Mouse (Mus musculus) lung, postnatal 0 days (tissue): ENCODE data around the gene Cdiptos. TPM values are rescaled to one million over a fixed set of nuclear protein-coding genes. Genes with fewer than 3 reads are reported as not detected.

Experiments used
- ATAC-seq: fragments of 200-750 bp; cut with Nextera tagmentation; 2 replicates; pipeline ENCODE4 v1.8.0; 2017; ENCODE audit warnings: moderate library complexity
- DNase-seq: peaks from one replicate; pipeline ENCODE4 v3.0.0-alpha.2; 2016; ENCODE audit warnings: low spot score
- H3K27ac ChIP-seq: fragments of 300-500 bp; sonication (generic); 2 replicates; pipeline ENCODE4 v1.5.1; 2014; ENCODE audit warnings: antibody characterized with exemption, mild to moderate bottlenecking, low read length, mixed read lengths
- H3K27me3 ChIP-seq: fragments of 300-500 bp; sonication (generic); replicated peaks from 2 replicates; pipeline ENCODE4 v1.6.1; 2014; ENCODE audit warnings: low read length, mixed read lengths; ENCODE audit not compliant: insufficient read depth
- H3K36me3 ChIP-seq: fragments of 300-500 bp; sonication (generic); 2 replicates; pipeline ENCODE4 v1.6.1; 2014; ENCODE audit warnings: low read length, mixed read lengths; ENCODE audit not compliant: insufficient read depth
- H3K4me1 ChIP-seq: fragments of 300-500 bp; sonication (generic); 2 replicates; pipeline ENCODE4 v1.6.1; 2014; ENCODE audit warnings: antibody characterized with exemption, low read depth, low read length, mixed read lengths; ENCODE audit not compliant: insufficient read depth
- H3K4me2 ChIP-seq: fragments of 300-500 bp; sonication (generic); replicated peaks from 2 replicates; pipeline ENCODE4 v1.6.1; 2014; ENCODE audit warnings: low read depth, mild to moderate bottlenecking, low read length, moderate library complexity, mixed read lengths
- H3K4me3 ChIP-seq: fragments of 300-500 bp; sonication (generic); 2 replicates; pipeline ENCODE4 v1.5.1; 2014; ENCODE audit warnings: low read depth, low read length
- H3K9ac ChIP-seq: fragments of 300-500 bp; sonication (generic); replicated peaks from 2 replicates; pipeline ENCODE4 v1.6.1; 2014; ENCODE audit warnings: low read depth, mild to moderate bottlenecking
- H3K9me3 ChIP-seq: fragments of 300-500 bp; sonication (generic); 2 replicates; pipeline ENCODE4 v1.6.1; 2016; ENCODE audit warnings: low read length, mixed read lengths
- CTCF ChIP-seq: IDR thresholded peaks from 2 replicates; pipeline ENCODE4 v1.5.1; 2016; ENCODE audit warnings: antibody characterized with exemption, mild to moderate bottlenecking
- EP300 ChIP-seq: IDR thresholded peaks from 2 replicates; pipeline ENCODE4 v1.6.1; 2016; ENCODE audit warnings: antibody characterized with exemption, mild to moderate bottlenecking, control low read depth
- WGBS: fragments of 180-500 bp; shearing (Covaris S2); extraction: QIAGEN DNeasy Blood & Tissue Kit; methylation state at CpG from one replicate; pipeline ENCODE4 v1.1.7; 2014; 5-methylcytosine and 5-hydroxymethylcytosine counted together
- polyA plus RNA-seq: library from polyadenylated mRNA; unstranded; fragments of >200 nt; fragmentation: Nextera tagmentation; extraction: Ambion mirVana; gene quantifications from 2 replicates; pipeline ENCODE4 v1.2.1, GENCODE M21; 2015

Gene Cdiptos
- polyA plus RNA-seq, 1 experiment from 2014 or later: 3.3 TPM

GRCm38 (mm10) chr7:127021563-127022527 is 45.9 kb upstream of the Cdiptos start:
- DNase-seq (no peak), ATAC-seq (no peak)
- no peaks in the 10 kb centered on the region; the same call in 1 of the 2 replicates for H3K36me3 ChIP-seq
- WGBS: 39% methylated on average over 4 of the region's 5 CpGs
- H3K4me3 ChIP-seq: peak overlapping the region; percentile 26; the same call in 1 of the 2 replicates
- H3K27me3 ChIP-seq: no peaks in the 10 kb centered on the region
- peak overlapping the region; percentile 66; the same call in 1 of the 2 replicates for H3K4me2 ChIP-seq
- no peaks in the 10 kb centered on the region for H3K9me3 ChIP-seq
- H3K9ac ChIP-seq: 0 out of 2 replicates have a peak overlapping the region, but pooled peaks have one; percentile 20
- H3K27ac ChIP-seq: no peak overlapping the region
- TF ChIP-seq EP300 (no peak), CTCF (no peak)
- H3K4me1 ChIP-seq: peaks cover 22% of the 10 kb centered on the region; the same call in 1 of the 2 replicates

- TF ChIP-seq CTCF: peak; percentile 9; the same call in 1 of the 2 replicates
- TF ChIP-seq EP300: no peak
- Histone ChIP-seq H3K4me1 (peaks cover 22% of the 10 kb centered on the region; the same call in 1 of the 2 replicates), H3K27ac (peak within 1 kb of the TSS; percentile 26; the same call in 1 of the 2 replicates), H3K27me3 (no peaks in the 10 kb centered on the region), H3K9me3 (no peaks in the 10 kb centered on the region), H3K4me2 (peak within 1 kb of the TSS; percentile 66), H3K4me3 (peak within 1 kb of the TSS; percentile 26), H3K9ac (peak within 1 kb of the TSS; percentile 20; the same call in 1 of the 2 replicates), H3K36me3 (no peaks in the 10 kb centered on the region; the same call in 1 of the 2 replicates)
- no peak for ATAC-seq
- peak; percentile 64 for DNase-seq
- WGBS: 2% methylated on average over 32 of the region's 37 CpGs
Observed at GRCm38 (mm10) chr7:127020901-127021562, 45.1 kb upstream of the Cdiptos start, which contains the start of the genes Gm42742 and Prrt2. Gm42742 (minus strand) TSS chr7:127021097. Prrt2 (minus strand) TSS chr7:127021211.

- Histone ChIP-seq H3K4me2 (peak overlapping the region; percentile 66), H3K36me3 (no peaks in the 10 kb centered on the region; the same call in 1 of the 2 replicates), H3K9ac (0 out of 2 replicates have a peak overlapping the region, but pooled peaks have one; percentile 20), H3K4me3 (peak overlapping the region; percentile 26), H3K27ac (peak overlapping the region; percentile 26; the same call in 1 of the 2 replicates), H3K9me3 (no peaks in the 10 kb centered on the region), H3K4me1 (peaks cover 25% of the 10 kb centered on the region; the same call in 1 of the 2 replicates), H3K27me3 (no peaks in the 10 kb centered on the region)
- 25% methylated on average over 5 of the region's 5 CpGs for WGBS
- ATAC-seq (no peak), DNase-seq (no peak)
- no peak for TF ChIP-seq EP300
Observed at GRCm38 (mm10) chr7:127020491-127020890, 44.6 kb upstream of the Cdiptos start.

- Histone ChIP-seq H3K27me3 (no peaks in the 10 kb centered on the region), H3K9me3 (no peaks in the 10 kb centered on the region), H3K4me2 (peak overlapping the region; percentile 66; the same call in 1 of the 2 replicates), H3K36me3 (no peaks in the 10 kb centered on the region; the same call in 1 of the 2 replicates), H3K4me1 (peaks cover 26% of the 10 kb centered on the region; the same call in 1 of the 2 replicates), H3K9ac (0 out of 2 replicates have a peak overlapping the region, but pooled peaks have one; percentile 20), H3K4me3 (no peak overlapping the region), H3K27ac (no peak overlapping the region)
- ATAC-seq: no peak
- TF ChIP-seq EP300: no peak
- no peak for TF ChIP-seq CTCF
- no peak for DNase-seq
- 59% methylated on average over 3 of the region's 3 CpGs for WGBS
Observed at GRCm38 (mm10) chr7:127020031-127020430, 44.1 kb upstream of the Cdiptos start.

- no peak overlapping the region for H3K9ac ChIP-seq
- WGBS: 70% methylated on average over 13 of the region's 14 CpGs
- ATAC-seq (no peak), DNase-seq (no peak)
- H3K36me3 ChIP-seq: no peaks in the 10 kb centered on the region; the same call in 1 of the 2 replicates
- no peaks in the 10 kb centered on the region for H3K9me3 ChIP-seq
- H3K27me3 ChIP-seq: no peaks in the 10 kb centered on the region
- no peak overlapping the region for H3K27ac ChIP-seq
- no peak overlapping the region for H3K4me3 ChIP-seq
- no peak for TF ChIP-seq EP300
- TF ChIP-seq CTCF: no peak
- H3K4me1 ChIP-seq: peaks cover 20% of the 10 kb centered on the region; the same call in 1 of the 2 replicates
- H3K4me2 ChIP-seq: 0 out of 2 replicates have a peak overlapping the region, but pooled peaks have one; percentile 14
Observed at GRCm38 (mm10) chr7:127019306-127019960, 43.5 kb upstream of the Cdiptos start.
